Mouse (Mus musculus): ENCODE measurements at regions not wholly inside any gene's neighbourhood (a gene's known extent, or its start where the extent isn't known, plus 50 kb on each side); places are given as distances from the start of the nearest gene placed in this dataset.

DNA sequence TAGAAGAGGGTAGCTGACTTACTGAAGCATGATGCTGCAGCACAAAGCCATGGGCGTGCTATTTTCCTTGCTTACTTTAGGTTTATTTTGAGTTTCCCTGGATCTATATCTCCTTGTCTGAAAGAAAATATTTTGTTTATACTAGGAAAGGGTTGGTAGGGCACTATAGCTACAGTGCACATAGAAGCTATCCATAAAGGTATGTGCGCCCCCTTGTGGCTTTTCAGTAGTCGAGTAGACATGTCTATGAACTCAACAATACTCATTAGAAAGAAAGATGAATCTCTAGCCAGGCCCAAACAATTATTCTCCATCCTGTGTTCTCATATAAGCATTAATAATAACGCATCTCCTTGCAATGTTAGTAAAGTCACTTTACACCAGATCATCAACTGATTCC lies 114.3 kb downstream of the Rab38 start:
- peak; percentile 63 for DNase-seq (ENCODE audit: low read depth, low spot score)

DNA sequence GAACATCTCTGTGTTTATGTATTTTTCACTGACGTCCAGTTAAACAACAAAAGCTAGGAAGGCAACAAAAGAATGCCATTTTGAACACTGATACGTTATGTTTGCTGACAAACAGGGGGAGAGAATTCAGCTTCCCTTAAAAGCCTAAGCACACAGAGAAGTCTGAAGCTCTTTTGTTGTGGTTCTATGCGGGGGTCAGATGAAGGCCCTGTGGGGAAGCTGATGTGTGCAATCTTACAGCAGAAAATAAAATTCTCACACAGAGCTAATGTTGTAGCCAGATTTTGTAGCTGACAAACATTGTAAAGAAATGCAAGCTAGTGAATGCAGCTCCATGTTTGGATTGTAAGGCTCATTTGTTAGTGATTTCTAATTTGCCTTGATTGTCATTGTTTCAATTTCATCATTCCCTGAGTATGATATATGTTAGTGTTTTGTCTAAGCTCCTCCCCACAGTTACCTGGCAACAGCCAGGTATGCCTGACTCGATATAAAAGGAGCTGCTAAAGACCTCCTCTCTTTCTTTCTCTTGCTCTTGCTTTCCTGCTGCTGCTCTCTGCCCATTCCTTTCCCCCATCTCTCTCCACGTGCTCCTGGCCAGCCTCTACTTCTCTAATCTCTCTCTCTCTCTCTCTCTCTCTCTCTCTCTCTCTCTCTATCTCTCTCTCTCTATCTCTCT lies 115.0 kb downstream of the Rab38 start:
- no peak for DNase-seq (ENCODE audit: low read depth, low spot score)

- DNase-seq (ENCODE audit: low read depth, low spot score), result no peak
Observed at GRCm38 (mm10) chr7:88575073-88575472, 145.0 kb downstream of the Rab38 start.

- no peak for DNase-seq (ENCODE audit: low read depth, low spot score)
Observed at GRCm38 (mm10) chr7:88600781-88601180, 170.7 kb downstream of the Rab38 start.

All from brain, embryonic 18.5 days (tissue).